Mouse (Mus musculus) inflammation-experienced regulatory T-cells, adult 6 months (primary cell): ENCODE measurements around the gene Adam6a. TPM values are rescaled to one million over a fixed set of nuclear protein-coding genes. Genes with fewer than 3 reads are reported as not detected.
"Not testable (repeated sequence)": the region's sequence is repeated elsewhere in the genome, so short reads cannot be mapped to it uniquely, and the experiment has no call there.

Experiments used
- ATAC-seq: one replicate; pipeline ENCODE4 v1.8.0; 2017
- polyA plus RNA-seq, 3 experiments: library from polyadenylated mRNA; unstranded; fragments of 100-300 nt; shearing (Covaris generic); gene quantifications; one replicate each; pipeline ENCODE4 v1.2.1; 2017

Adam6a gene
- polyA plus RNA-seq: not detected

- ATAC-seq: not testable (repeated sequence)
Observed at GRCm38 (mm10) chr12:113543608-113544007, at the start of gene Adam6a. Adam6a (plus strand) TSS chr12:113543908.

GRCm38 (mm10) chr12:113525901-113526300, 17.8 kb upstream of the Adam6a start:
- ATAC-seq: no peak

GRCm38 (mm10) chr12:113578241-113578640, 34.5 kb downstream of the Adam6a start:
- no peak for ATAC-seq

- ATAC-seq: no peak
Observed at GRCm38 (mm10) chr12:113588001-113588400, 44.3 kb downstream of the Adam6a start.

Other genes starting within 250 kb of the Adam6a start
- under 1 TPM in 2 of 3 experiments, not detected in 1; 0.51 to 0.52 TPM for gene Adam6b, start 54.4 kb upstream of the Adam6a start, polyA plus RNA-seq